Mouse (Mus musculus): Measurements from ENCODE around the gene Wdr53.

- TF ChIP-seq GATA1 (IDR thresholded peaks at IDR 0.05; ENCODE audit: borderline replicate concordance, low read length) (no peak), FLI1 (IDR thresholded peaks at IDR 0.05; ENCODE audit: low read length) (no peak)
Observed at GRCm38 (mm10) chr16:32202681-32203080, 44.3 kb upstream of the Wdr53 start.
